Mouse (Mus musculus) large intestine, adult 2 months (tissue): Measurements from ENCODE around the gene Cltb. TPM values are rescaled to one million over a fixed set of nuclear protein-coding genes. Genes with fewer than 3 reads are reported as not detected.
"Not testable (repeated sequence)": the region's sequence is repeated elsewhere in the genome, so short reads cannot be mapped to it uniquely, and the experiment has no call there.

Experiments used
- DNase-seq: peaks from one replicate; pipeline ENCODE4 v3.0.0-alpha.2; 2012; ENCODE audit warnings: low read depth, low spot score
- WGBS: fragments of 180-500 bp; shearing (Covaris S2); methylation state at CpG from one replicate; pipeline ENCODE4 v1.1.7; 2018; 5-methylcytosine and 5-hydroxymethylcytosine counted together
- polyA plus RNA-seq: library from polyadenylated mRNA; depleted of rRNA; stranded (reverse); fragments of >200 nt; gene quantifications from 2 replicates; pipeline ENCODE4 v1.2.3, GENCODE M21; 2012; rRNA removed

Cltb gene
- polyA plus RNA-seq, result 73.5 and 101 TPM in 2 replicates

- WGBS, result under 1% methylated on average over 66 of the region's 66 CpGs
- no peak for DNase-seq
Measured at GRCm38 (mm10) chr13:54610972-54611754, at the start of gene Cltb. Gene Cltb (minus strand): TSS chr13:54611344.

GRCm38 (mm10) chr13:54660877-54661276, 49.7 kb upstream of the Cltb start:
- no peak for DNase-seq
- 36% methylated on average over 5 of the region's 5 CpGs for WGBS

GRCm38 (mm10) chr13:54650461-54650860, 39.3 kb upstream of the Cltb start:
- 97% methylated on average over 3 of the region's 3 CpGs for WGBS

GRCm38 (mm10) chr13:54635011-54635410, 23.9 kb upstream of the Cltb start:
- no peak for DNase-seq
- WGBS, result 94% methylated on average over 3 of the region's 3 CpGs

More at GRCm38 (mm10) chr13:54650461-54650860, 39.3 kb upstream of the Cltb start:
- DNase-seq, result no peak

- WGBS, result 41% methylated on average over 3 of the region's 3 CpGs
- DNase-seq, result no peak
Measured at GRCm38 (mm10) chr13:54632731-54633277, 21.7 kb upstream of the Cltb start.

GRCm38 (mm10) chr13:54629128-54629527, 18.0 kb upstream of the Cltb start:
- no peak for DNase-seq
- 17% methylated on average over 4 of the region's 4 CpGs for WGBS

GRCm38 (mm10) chr13:54621960-54622521, 10.9 kb upstream of the Cltb start:
- no peak for DNase-seq
- WGBS, result under 1% methylated on average over 27 of the region's 27 CpGs

DNA sequence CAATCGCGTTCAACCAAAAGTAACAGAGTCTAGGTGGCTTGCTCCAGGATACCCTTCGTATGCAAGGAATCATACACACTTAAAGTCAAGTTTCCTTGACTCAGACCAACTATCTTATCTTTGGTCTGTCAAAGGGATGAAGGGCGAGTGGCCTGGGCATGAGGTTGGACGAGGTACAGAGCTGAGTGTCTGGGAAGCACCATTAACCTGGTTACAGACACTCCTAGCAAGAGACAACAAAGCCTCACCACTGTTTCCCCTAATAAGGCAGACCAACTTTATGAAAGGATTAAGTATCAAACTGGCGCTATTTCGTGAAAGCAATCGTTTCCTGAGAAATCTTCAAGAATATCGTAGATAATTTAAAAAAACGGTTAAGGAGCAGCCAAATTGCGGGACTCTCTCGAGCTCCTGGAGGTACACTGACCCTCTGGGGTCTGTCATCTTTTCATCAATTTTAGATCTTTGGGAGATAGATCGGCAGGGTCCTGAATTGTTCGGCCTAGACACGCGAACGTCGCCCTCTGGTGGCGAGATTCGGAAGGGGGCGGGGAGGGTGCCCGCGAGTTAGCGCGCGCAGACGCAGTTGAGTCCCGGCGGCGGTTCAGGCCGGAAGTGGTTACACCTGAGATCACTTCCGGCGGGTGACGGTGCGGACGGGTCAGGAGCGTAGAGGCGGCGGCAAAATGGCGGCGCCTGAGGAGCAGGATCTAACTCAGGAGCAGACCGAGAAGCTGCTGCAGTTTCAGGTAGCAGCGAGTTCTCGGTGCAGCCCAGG, 10.2 kb upstream of the Cltb start, which contains the start of gene Faf2:
Faf2 (plus strand) TSS at position 630 of the 778 bp plus-strand sequence.
- peak; percentile 86 for DNase-seq
- 12% methylated on average over 44 of the region's 44 CpGs for WGBS

GRCm38 (mm10) chr13:54616998-54617397, 5.9 kb upstream of the Cltb start:
- WGBS, result 60% methylated on average over 6 of the region's 6 CpGs

DNA sequence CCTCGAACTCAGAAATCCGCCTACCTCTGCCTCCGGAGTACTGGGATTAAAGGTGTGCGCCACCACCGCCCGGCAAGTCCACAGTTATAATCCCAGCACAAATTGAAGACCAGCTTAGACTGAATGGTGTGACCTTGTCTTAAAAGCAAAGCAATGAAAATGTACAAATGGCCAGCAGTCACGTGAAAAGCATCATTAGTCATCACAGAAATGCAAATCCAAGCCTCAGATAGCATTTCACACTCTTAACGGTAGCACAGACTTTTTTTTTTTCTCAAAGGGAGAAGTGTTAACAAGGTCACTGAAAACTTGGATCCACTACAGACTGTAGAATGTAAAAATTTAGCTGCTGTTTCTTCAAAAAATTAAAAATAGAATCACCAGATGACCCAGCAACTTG, 5.2 kb upstream of the Cltb start:
- DNase-seq, result no peak
- 81% methylated on average over 8 of the region's 8 CpGs for WGBS

More at GRCm38 (mm10) chr13:54616998-54617397, 5.9 kb upstream of the Cltb start:
- no peak for DNase-seq

DNA sequence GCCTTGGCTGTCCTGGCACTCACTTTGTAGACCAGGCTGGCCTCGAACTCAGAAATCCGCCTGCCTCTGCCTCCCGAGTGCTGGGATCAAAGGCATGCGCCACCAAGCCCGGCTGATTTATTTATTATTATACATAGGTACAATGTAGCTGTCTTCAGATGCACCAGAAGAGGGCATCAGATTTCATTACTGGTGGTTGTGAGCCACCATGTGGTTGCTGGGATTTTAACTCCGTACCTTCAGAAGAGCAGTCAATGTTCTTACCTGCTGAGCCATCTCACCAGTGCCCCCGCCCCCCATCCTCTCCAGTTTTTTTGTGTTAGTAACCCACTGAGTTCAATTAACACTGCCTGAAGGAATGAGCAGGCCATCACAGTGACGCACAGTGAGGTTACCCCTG, 2.0 kb upstream of the Cltb start:
- DNase-seq, result not testable (repeated sequence)
- 74% methylated on average over 8 of the region's 8 CpGs for WGBS

GRCm38 (mm10) chr13:54610613-54610971, 552 bp downstream of the Cltb start:
- DNase-seq, result no peak
- 8% methylated on average over 13 of the region's 13 CpGs for WGBS

DNA sequence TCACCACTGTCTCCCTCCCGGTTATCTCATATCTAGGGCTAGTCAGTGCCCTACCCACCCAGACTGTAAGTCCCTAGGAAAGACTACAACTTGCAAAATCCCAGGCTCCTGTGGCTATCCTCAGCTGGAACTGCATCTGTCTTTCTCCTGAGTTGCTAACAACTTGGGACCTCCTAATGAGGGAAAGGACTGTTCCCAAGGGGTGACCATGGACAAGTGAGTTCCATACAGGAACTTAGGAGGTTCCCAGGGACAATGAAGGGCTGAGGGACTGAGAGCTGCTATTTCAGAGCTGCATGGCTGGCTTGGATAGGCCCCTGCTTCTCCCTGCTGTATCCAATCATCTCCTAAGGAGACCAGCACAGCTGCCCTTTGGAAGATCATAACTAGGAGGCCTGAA, 1.8 kb downstream of the Cltb start:
- WGBS, result 20% methylated on average over 1 of the region's 1 CpGs

DNA sequence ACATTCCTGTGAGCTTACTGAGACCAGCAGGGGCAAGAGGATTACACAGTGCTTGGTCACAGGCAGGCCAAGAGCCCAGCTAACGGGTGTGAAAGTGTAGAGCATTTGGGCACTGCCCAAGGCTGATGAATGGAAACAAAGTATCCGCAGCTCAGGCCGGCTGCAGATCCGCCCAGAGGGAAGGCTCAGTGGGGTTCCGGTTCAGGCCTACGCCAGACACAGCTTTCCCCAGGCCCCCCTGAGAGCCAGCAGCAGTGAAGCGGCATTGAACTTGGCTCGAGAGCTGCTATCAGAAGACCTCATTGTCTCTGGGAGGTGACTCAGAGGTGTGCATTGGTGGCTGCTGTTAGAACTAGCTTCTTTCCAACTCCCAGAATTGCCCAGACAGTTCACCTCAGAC, 2.5 kb downstream of the Cltb start:
- DNase-seq, result no peak
- WGBS, result 27% methylated on average over 8 of the region's 8 CpGs

More for the DNA sequence above, 1.8 kb downstream of the Cltb start:
- no peak for DNase-seq

DNA sequence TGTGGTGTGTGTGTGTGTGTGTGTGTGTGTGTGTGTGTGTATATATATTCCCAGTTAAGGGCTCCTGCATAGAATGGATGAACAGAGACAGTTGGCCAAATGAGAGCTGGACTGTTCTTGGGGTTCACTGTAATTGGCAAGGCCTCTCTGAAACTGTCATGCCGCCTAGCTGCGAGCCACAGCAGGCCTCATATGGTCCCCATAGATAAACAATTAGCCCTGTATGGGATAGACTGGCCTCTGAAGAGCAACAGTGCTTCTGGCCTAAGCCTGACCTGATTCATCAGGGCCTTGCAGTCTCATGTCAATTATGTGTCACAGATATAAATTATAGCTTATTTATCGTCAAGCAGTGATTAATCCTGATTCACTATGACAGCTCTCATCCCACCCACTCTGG, 3.1 kb downstream of the Cltb start:
- 60% methylated on average over 3 of the region's 3 CpGs for WGBS
- DNase-seq, result no peak

DNA sequence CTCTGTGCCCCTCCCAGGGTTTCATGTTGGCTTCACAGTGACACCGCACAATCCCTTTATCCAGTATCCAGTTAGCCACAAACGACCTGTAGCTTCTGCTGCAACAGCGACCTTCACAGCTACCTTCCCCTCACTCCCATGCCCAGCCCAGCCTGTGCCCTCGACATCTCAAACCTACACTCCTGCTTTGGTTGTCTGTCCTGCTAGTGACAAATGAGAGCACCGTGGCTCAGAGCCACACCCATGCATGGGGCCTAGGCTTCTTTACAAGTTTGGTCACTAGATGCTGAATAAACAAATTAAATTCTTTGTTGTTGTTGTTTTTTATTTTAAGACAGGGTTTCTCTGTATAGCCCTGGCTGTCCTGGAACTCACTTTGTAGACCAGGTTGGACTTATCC, 3.9 kb downstream of the Cltb start:
- 46% methylated on average over 5 of the region's 5 CpGs for WGBS
- no peak for DNase-seq

- no peak for DNase-seq
- 28% methylated on average over 5 of the region's 5 CpGs for WGBS
Measured at GRCm38 (mm10) chr13:54605426-54605825, 5.7 kb downstream of the Cltb start.

GRCm38 (mm10) chr13:54604221-54604620, 6.9 kb downstream of the Cltb start:
- WGBS, result 75% methylated on average over 4 of the region's 4 CpGs
- DNase-seq, result no peak

- DNase-seq, result no peak
Measured at GRCm38 (mm10) chr13:54603501-54603900, 7.6 kb downstream of the Cltb start.

- WGBS, result 17% methylated on average over 3 of the region's 3 CpGs
- no peak for DNase-seq
Measured at GRCm38 (mm10) chr13:54602639-54603111, 8.5 kb downstream of the Cltb start.
